8 mouse cellular contexts compared by ENCODE assay signal in genomic region chr1:163930458-163930794, GRCm38 (mm10). TPM values are rescaled to one million over a fixed set of nuclear protein-coding genes. Genes with fewer than 3 reads are reported as not detected.
A peak's percentile ranks its signal among the peaks of the same experiment; 100 is the strongest.
DNase-seq lines count a peak whose midpoint lies in the region; ATAC-seq and TF ChIP-seq lines count a peak whose summit lies in the region.

No protein-coding gene starts in this region.

- H3K4me2 ChIP-seq in lung, embryonic 15.5 days: peak overlapping the region; percentile 78
- peak overlapping the region; percentile 78 for H3K4me2 ChIP-seq in forebrain, postnatal 0 days (ENCODE audit: low read depth)
- peak overlapping the region; percentile 88 for H3K4me2 ChIP-seq in lung, postnatal 0 days (replicated peaks; ENCODE audit: low read depth, low read length)
- H3K4me2 ChIP-seq in stomach, embryonic 16.5 days (ENCODE audit: low read depth, low read length): peak overlapping the region; percentile 57

- H3K27me3 ChIP-seq in lung, embryonic 15.5 days: no peaks in the 10 kb centered on the region; the same call in 1 of the 2 replicates
- no peaks in the 10 kb centered on the region for H3K27me3 ChIP-seq in forebrain, postnatal 0 days (ENCODE audit: insufficient read depth, low read length)
- H3K27me3 ChIP-seq in lung, postnatal 0 days (replicated peaks; ENCODE audit: insufficient read depth, low read length): no peaks in the 10 kb centered on the region
- H3K27me3 ChIP-seq in stomach, embryonic 16.5 days (ENCODE audit: control insufficient read depth, insufficient read depth, low read length): no peaks in the 10 kb centered on the region

- TF ChIP-seq CTCF in forebrain, postnatal 0 days (IDR thresholded peaks at IDR 0.05; ENCODE audit: low read depth): no peak
- no peak for TF ChIP-seq CTCF in lung, postnatal 0 days (IDR thresholded peaks at IDR 0.05)

- peaks cover 21% of the 10 kb centered on the region for H3K4me1 ChIP-seq in lung, embryonic 15.5 days
- peaks cover 17% of the 10 kb centered on the region for H3K4me1 ChIP-seq in forebrain, postnatal 0 days (ENCODE audit: insufficient read depth)
- H3K4me1 ChIP-seq in lung, postnatal 0 days (ENCODE audit: insufficient read depth, low read depth, low read length): peaks cover 7% of the 10 kb centered on the region; the same call in 1 of the 2 replicates
- peaks cover 7% of the 10 kb centered on the region for H3K4me1 ChIP-seq in stomach, embryonic 16.5 days (ENCODE audit: control insufficient read depth, insufficient read depth, low read length)

- H3K4me3 ChIP-seq in lung, embryonic 15.5 days: peak overlapping the region; percentile 91
- H3K4me3 ChIP-seq in forebrain, postnatal 0 days (ENCODE audit: low read depth, low read length): peak overlapping the region; percentile 89
- peak overlapping the region; percentile 94 for H3K4me3 ChIP-seq in lung, postnatal 0 days (ENCODE audit: low read depth, low read length)
- peak overlapping the region; percentile 92 for H3K4me3 ChIP-seq in stomach, embryonic 16.5 days (replicated peaks; ENCODE audit: low read length)

- TF ChIP-seq EP300 in lung, postnatal 0 days (IDR thresholded peaks at IDR 0.05): no peak

- peak; percentile 29; the same call in 1 of the 2 replicates for ATAC-seq in lung, embryonic 15.5 days (ENCODE audit: borderline replicate concordance, extremely low read depth, low FRiP score, low TSS enrichment)
- peak; percentile 16 for ATAC-seq in activated CD4-positive, CD25-positive, alpha-beta regulatory T cell, adult 4 months
- no peak for ATAC-seq in forebrain, postnatal 0 days
- ATAC-seq in lung, postnatal 0 days: peak; percentile 38
- ATAC-seq in stomach, embryonic 16.5 days (ENCODE audit: insufficient read depth, low FRiP score): no peak

- H3K9me3 ChIP-seq in lung, embryonic 15.5 days: no peaks in the 10 kb centered on the region
- H3K9me3 ChIP-seq in forebrain, postnatal 0 days (ENCODE audit: low read length): no peaks in the 10 kb centered on the region
- no peaks in the 10 kb centered on the region for H3K9me3 ChIP-seq in lung, postnatal 0 days (ENCODE audit: low read length)
- H3K9me3 ChIP-seq in stomach, embryonic 16.5 days (replicated peaks; ENCODE audit: control insufficient read depth, low read length): no peaks in the 10 kb centered on the region

- WGBS in lung, embryonic 15.5 days: 2% methylated on average over 12 of the region's 12 CpGs
- 7% methylated on average over 12 of the region's 12 CpGs for WGBS in forebrain, postnatal 0 days
- 3% methylated on average over 12 of the region's 12 CpGs for WGBS in lung, postnatal 0 days
- 2% methylated on average over 12 of the region's 12 CpGs for WGBS in stomach, embryonic 16.5 days

- peaks cover 19% of the 10 kb centered on the region for H3K36me3 ChIP-seq in lung, embryonic 15.5 days
- H3K36me3 ChIP-seq in forebrain, postnatal 0 days (ENCODE audit: insufficient read depth): peaks cover 23% of the 10 kb centered on the region
- peaks cover 5% of the 10 kb centered on the region for H3K36me3 ChIP-seq in lung, postnatal 0 days (ENCODE audit: insufficient read depth, low read length)
- peaks cover 5% of the 10 kb centered on the region; the same call in 1 of the 2 replicates for H3K36me3 ChIP-seq in stomach, embryonic 16.5 days (ENCODE audit: control insufficient read depth, insufficient read depth, low read length)

- peak overlapping the region; percentile 78; the same call in 1 of the 2 replicates for H3K27ac ChIP-seq in lung, embryonic 15.5 days
- H3K27ac ChIP-seq in forebrain, postnatal 0 days (ENCODE audit: low read depth, low read length): peak overlapping the region; percentile 94
- H3K27ac ChIP-seq in lung, postnatal 0 days (ENCODE audit: low read length): peak overlapping the region; percentile 84
- H3K27ac ChIP-seq in stomach, embryonic 16.5 days (ENCODE audit: low read length): peak overlapping the region; percentile 87; the same call in 1 of the 2 replicates

- H3K9ac ChIP-seq in lung, embryonic 15.5 days: peak overlapping the region; percentile 92
- H3K9ac ChIP-seq in forebrain, postnatal 0 days: peak overlapping the region; percentile 92
- peak overlapping the region; percentile 98 for H3K9ac ChIP-seq in lung, postnatal 0 days (replicated peaks; ENCODE audit: low read depth)
- peak overlapping the region; percentile 93 for H3K9ac ChIP-seq in stomach, embryonic 16.5 days (ENCODE audit: low read length)

- DNase-seq in lung, postnatal 4 days: no peak
- DNase-seq in forebrain, postnatal 0 days: peak; percentile 46
- DNase-seq in lung, postnatal 0 days (ENCODE audit: low spot score): peak; percentile 58
- no peak for DNase-seq in thymus, adult 18-20 months
- no peak for DNase-seq in urinary bladder, postnatal 36 days (ENCODE audit: low spot score in 2 of 2)

RNA-seq across cellular contexts. Expression of gene Scyl3, which starts 1.5 kb away (rescaled TPM):
- 16.2 and 16.3 TPM in 2 replicates for polyA plus RNA-seq in lung, embryonic 15.5 days (2015; fragmentation: Nextera tagmentation; extraction: Ambion mirVana)
- polyA plus RNA-seq in activated CD4-positive, CD25-positive, alpha-beta regulatory T cell, adult 4 months (2017; shearing (Covaris generic)): 10 to 100 TPM; 20.4 to 21.8 TPM
- 17.1 and 29.6 TPM in 2 replicates for total RNA-seq in forebrain, postnatal 0 days (2014; rRNA removed)
- polyA plus RNA-seq in forebrain, postnatal 0 days (2015; fragmentation: Nextera tagmentation; extraction: Ambion mirVana): 9.0 and 11.3 TPM in 2 replicates
- 12.3 and 13.6 TPM in 2 replicates for polyA plus RNA-seq in lung, postnatal 0 days (2015; fragmentation: Nextera tagmentation; extraction: Ambion mirVana)
- 14.6 and 16.8 TPM in 2 replicates for polyA plus RNA-seq in stomach, embryonic 16.5 days (2015; fragmentation: Nextera tagmentation; extraction: Ambion mirVana)

Comparison
In these comparisons a context has a peak if more than half of its experiments do, and no peak if none do; other contexts are left out.
1. DNase-seq: peak in forebrain, postnatal 0 days (single experiment) and lung, postnatal 0 days (single experiment); none in lung, postnatal 4 days (0 of 2), thymus, adult 18-20 months (0 of 2) and urinary bladder, postnatal 36 days (0 of 2).
2. ATAC-seq: peak in lung, embryonic 15.5 days (single experiment), activated CD4-positive, CD25-positive, alpha-beta regulatory T cell, adult 4 months (single experiment) and lung, postnatal 0 days (single experiment); none in forebrain, postnatal 0 days (single experiment) and stomach, embryonic 16.5 days (single experiment).
3. Peak in every context shown above with its lines, with median percentiles within 50 percentile points of each other: H3K27ac ChIP-seq, H3K4me2 ChIP-seq, H3K4me3 ChIP-seq and H3K9ac ChIP-seq.